Mouse (Mus musculus) liver, embryonic 14.5 days (tissue): ENCODE results near the gene Kalrn.

Source experiments
- CTCF ChIP-seq: IDR thresholded peaks from 2 replicates; pipeline ENCODE4 v1.5.1; 2016; ENCODE audit warnings: antibody characterized with exemption, low read depth, control low read depth
- EP300 ChIP-seq: IDR thresholded peaks from 2 replicates; pipeline ENCODE4 v1.6.1; 2016; ENCODE audit warnings: antibody characterized with exemption, low read depth

- TF ChIP-seq CTCF (no peak), EP300 (no peak)
These were observed 9.6 kb downstream of the Kalrn start for GRCm38 (mm10) chr16:34563593-34564280.
